Mouse (Mus musculus) embryonic facial prominence, embryonic 12.5 days (tissue): ENCODE data around the gene Dicer1. TPM values are rescaled to one million over a fixed set of nuclear protein-coding genes. Genes with fewer than 3 reads are reported as not detected.
A peak's percentile ranks its signal among the peaks of the same experiment; 100 is the strongest.

Experiments used
- ATAC-seq: fragments of 200-750 bp; cut with Nextera tagmentation; 2 replicates; pipeline ENCODE4 v1.8.0; 2017; ENCODE audit not compliant: insufficient number of reproducible peaks, insufficient read depth, low FRiP score, low TSS enrichment
- H3K27ac ChIP-seq: fragments of 300-500 bp; sonication (generic); 2 replicates; pipeline ENCODE4 v1.5.1; 2016; ENCODE audit warnings: mild to moderate bottlenecking
- H3K27me3 ChIP-seq: fragments of 300-500 bp; sonication (generic); 2 replicates; pipeline ENCODE4 v1.6.1; 2016; ENCODE audit warnings: mild to moderate bottlenecking, moderate library complexity
- H3K36me3 ChIP-seq: fragments of 300-500 bp; sonication (generic); 2 replicates; pipeline ENCODE4 v1.6.1; 2016; ENCODE audit warnings: mild to moderate bottlenecking
- H3K4me1 ChIP-seq: fragments of 300-500 bp; sonication (generic); 2 replicates; pipeline ENCODE4 v1.6.1; 2016
- H3K4me2 ChIP-seq: fragments of 300-500 bp; sonication (generic); replicated peaks from 2 replicates; pipeline ENCODE4 v1.6.1; 2016; ENCODE audit warnings: mild to moderate bottlenecking, moderate library complexity
- H3K4me3 ChIP-seq: fragments of 300-500 bp; sonication (generic); 2 replicates; pipeline ENCODE4 v1.5.1; 2016; ENCODE audit warnings: mild to moderate bottlenecking
- H3K9ac ChIP-seq: fragments of 300-500 bp; sonication (generic); 2 replicates; pipeline ENCODE4 v1.6.1; 2016; ENCODE audit warnings: mild to moderate bottlenecking, moderate library complexity
- H3K9me3 ChIP-seq: fragments of 300-500 bp; sonication (generic); 2 replicates; pipeline ENCODE4 v1.6.1; 2016; ENCODE audit warnings: mild to moderate bottlenecking, moderate library complexity
- WGBS: fragments of 180-500 bp; shearing (Covaris S2); methylation state at CpG from one replicate; pipeline ENCODE4 v1.1.7; 2016; 5-methylcytosine and 5-hydroxymethylcytosine counted together
- polyA plus RNA-seq: library from polyadenylated mRNA; unstranded; fragments of >200 nt; fragmentation: Nextera tagmentation; extraction: Ambion mirVana; gene quantifications from 2 replicates; pipeline ENCODE4 v1.2.1, GENCODE M21; 2016

The Dicer1 gene
- polyA plus RNA-seq, 1 experiment from 2014 or later: 58.0 TPM

DNA sequence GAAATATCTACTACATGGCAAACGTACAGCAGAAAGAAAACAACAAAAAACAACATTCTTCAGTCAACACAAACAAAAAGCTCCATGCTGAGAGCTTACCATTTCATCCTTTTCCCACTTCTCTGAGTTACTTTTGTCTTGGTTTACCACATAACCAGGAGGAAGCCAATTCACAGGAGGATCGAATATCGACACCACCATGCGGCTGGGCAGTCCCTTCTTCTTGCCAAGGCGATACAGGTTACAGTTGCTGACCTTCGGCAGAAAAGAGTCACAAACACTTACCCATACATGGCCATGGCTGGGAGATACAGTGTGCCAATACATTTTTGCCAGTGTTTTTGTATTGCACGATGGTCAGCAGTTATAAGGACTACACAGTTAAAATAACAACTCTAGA, 51.5 kb downstream of the Dicer1 start:
- no peaks in the 10 kb centered on the region for H3K27me3 ChIP-seq
- peak overlapping the region; percentile 80 for H3K27ac ChIP-seq
- H3K4me3 ChIP-seq: no peak overlapping the region
- peaks cover 32% of the 10 kb centered on the region for H3K4me1 ChIP-seq
- H3K9me3 ChIP-seq: no peaks in the 10 kb centered on the region
- 35% methylated on average over 7 of the region's 7 CpGs for WGBS
- no peak overlapping the region for H3K9ac ChIP-seq
- no peak overlapping the region for H3K4me2 ChIP-seq
- no peak for ATAC-seq
- H3K36me3 ChIP-seq: peaks cover 62% of the 10 kb centered on the region

DNA sequence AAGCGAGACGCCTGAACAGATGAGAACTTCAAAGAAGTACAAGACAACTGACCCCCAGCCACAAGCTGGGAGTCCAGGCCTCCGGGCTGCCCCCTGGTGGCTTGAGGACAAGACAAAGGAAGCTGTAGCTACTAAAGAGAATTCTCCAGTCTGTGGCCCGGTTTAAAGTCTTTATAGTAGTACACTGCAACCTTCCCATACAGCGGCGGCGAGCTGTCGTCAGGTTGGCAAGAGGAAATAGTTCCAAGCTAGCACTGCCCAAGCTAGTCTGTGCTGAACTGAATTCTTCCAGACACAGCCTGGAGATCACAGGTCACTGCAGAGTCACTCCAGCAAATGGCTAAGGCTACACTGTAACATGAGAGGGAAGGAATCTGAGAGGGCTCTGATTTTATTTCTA, 52.0 kb downstream of the Dicer1 start:
- Histone ChIP-seq H3K4me1 (peaks cover 32% of the 10 kb centered on the region), H3K9me3 (no peaks in the 10 kb centered on the region), H3K9ac (no peak overlapping the region), H3K4me3 (no peak overlapping the region), H3K27ac (peak overlapping the region; percentile 80), H3K36me3 (peaks cover 61% of the 10 kb centered on the region), H3K27me3 (no peaks in the 10 kb centered on the region), H3K4me2 (no peak overlapping the region)
- 17% methylated on average over 8 of the region's 8 CpGs for WGBS
- ATAC-seq: peak; percentile 85

DNA sequence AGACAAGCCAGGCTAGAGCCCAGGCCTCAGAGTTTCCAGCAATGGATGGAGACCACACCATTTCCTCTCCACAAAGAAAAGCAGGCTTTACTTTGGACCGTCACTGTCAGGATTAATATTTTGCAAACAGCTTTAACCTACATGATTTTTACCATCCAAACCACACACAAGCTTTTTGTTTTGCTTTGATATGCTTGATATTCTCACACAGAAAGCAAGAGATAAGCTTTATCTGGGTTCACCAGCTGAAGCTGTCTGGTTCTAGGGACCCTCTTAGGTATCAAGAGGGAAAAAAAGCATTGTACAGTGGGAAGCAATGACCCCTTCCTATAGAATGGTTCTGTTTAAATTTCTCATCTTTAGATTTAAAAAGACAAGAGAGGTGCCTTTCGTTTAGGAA, 56.2 kb downstream of the Dicer1 start:
- H3K27me3 ChIP-seq: no peaks in the 10 kb centered on the region
- WGBS: 92% methylated on average over 2 of the region's 2 CpGs
- no peak overlapping the region for H3K27ac ChIP-seq
- H3K9ac ChIP-seq: peak overlapping the region; percentile 10; the same call in 1 of the 2 replicates
- H3K4me3 ChIP-seq: no peak overlapping the region
- ATAC-seq: no peak
- peaks cover 58% of the 10 kb centered on the region for H3K36me3 ChIP-seq
- H3K4me1 ChIP-seq: peaks cover 37% of the 10 kb centered on the region
- no peaks in the 10 kb centered on the region for H3K9me3 ChIP-seq
- no peak overlapping the region; the same call in 1 of the 2 replicates for H3K4me2 ChIP-seq

DNA sequence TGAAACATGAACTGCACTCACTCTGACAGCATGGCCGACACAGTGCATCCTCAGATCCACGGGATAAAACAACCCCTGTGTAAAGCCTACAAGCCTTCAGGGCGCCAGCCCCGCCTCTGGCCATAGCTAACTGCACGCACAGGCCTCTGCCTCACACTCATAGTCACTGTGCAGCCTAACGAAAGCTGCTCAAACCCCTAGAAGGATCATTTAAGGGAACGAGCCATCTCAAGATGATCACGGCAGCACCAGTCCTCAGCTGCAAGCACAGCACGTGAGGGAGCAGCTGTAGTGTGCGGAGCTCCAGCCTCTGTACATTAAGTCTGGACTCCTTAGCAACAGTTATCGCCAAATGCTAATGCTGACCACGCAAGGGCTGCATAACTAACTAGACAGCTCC, 58.9 kb downstream of the Dicer1 start:
- Histone ChIP-seq H3K27me3 (no peaks in the 10 kb centered on the region), H3K9me3 (no peaks in the 10 kb centered on the region), H3K4me3 (no peak overlapping the region), H3K27ac (no peak overlapping the region), H3K9ac (no peak overlapping the region), H3K36me3 (peaks cover 69% of the 10 kb centered on the region), H3K4me1 (peaks cover 25% of the 10 kb centered on the region), H3K4me2 (no peak overlapping the region)
- 63% methylated on average over 12 of the region's 12 CpGs for WGBS
- ATAC-seq: no peak

DNA sequence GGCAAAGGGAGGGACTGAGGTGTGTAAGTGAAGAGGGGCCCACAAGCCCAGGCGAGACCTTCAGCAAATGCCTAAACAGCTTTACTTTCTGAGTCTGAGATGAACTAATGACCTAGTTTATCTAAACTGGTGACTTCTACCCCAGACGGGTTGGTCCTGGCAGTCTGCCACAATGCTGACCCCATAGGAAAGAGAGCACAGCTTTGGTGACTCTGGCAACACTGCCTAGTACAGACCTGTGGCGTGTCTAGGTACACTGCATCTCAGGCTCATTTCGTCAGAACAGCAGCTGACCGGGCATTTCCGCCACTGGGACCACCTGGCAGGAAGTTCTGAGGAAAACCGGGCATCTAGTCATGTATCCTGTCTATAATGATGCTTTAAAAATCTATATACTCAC, 61.3 kb downstream of the Dicer1 start:
- Histone ChIP-seq H3K9ac (no peak overlapping the region), H3K4me2 (no peak overlapping the region), H3K9me3 (no peaks in the 10 kb centered on the region), H3K4me1 (peaks cover 15% of the 10 kb centered on the region), H3K4me3 (no peak overlapping the region), H3K36me3 (peaks cover 61% of the 10 kb centered on the region), H3K27me3 (no peaks in the 10 kb centered on the region), H3K27ac (no peak overlapping the region)
- ATAC-seq: no peak
- 86% methylated on average over 7 of the region's 7 CpGs for WGBS

DNA sequence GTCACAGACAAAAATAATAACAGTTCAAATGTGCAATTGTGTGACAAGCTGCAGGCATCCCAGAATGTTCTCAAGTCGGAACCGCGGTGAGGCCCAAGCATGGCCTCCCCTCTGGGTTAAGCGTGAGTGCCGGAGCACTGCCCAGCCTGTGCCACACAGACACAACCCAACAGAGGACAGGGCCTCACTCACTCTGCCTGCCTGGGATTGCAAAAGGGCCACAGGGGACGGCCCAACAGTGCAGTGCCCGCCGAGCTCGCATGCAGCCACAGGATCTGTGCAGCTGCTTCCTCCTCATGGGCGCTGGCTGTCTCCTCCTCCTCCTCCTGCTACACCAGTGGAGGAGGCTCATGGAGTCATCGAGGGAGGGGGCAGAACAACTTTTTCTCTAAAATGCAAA, 62.9 kb downstream of the Dicer1 start:
- no peaks in the 10 kb centered on the region for H3K9me3 ChIP-seq
- peaks cover 25% of the 10 kb centered on the region for H3K4me1 ChIP-seq
- 84% methylated on average over 11 of the region's 11 CpGs for WGBS
- H3K36me3 ChIP-seq: peaks cover 50% of the 10 kb centered on the region
- no peak overlapping the region for H3K4me3 ChIP-seq
- H3K4me2 ChIP-seq: no peak overlapping the region
- no peaks in the 10 kb centered on the region for H3K27me3 ChIP-seq
- no peak overlapping the region for H3K9ac ChIP-seq
- no peak overlapping the region for H3K27ac ChIP-seq
- no peak for ATAC-seq

DNA sequence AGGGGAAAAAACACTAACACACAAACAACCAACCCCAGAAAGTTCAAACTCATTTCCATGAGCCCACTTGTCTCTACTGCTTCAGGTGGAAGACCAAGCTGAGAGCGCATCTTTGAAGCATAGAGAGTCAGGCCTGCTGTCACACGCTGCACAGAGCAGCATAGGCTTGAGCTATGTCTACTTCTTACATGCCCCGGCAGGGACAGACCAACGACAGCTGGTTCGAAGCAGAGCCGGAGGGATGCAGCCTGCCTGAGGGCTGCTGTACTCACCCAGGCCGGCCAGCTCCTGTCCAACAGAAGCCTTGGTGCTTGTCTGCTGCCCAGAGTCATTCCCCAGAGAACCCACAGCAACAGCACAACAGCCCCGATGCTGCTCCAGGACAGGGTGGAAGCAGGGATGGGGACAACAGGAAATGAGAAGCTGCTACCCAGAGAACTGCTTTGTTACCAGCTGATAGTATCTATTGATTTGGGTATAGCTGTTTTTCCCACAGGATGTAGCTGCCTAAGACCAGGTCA, 67.3 kb downstream of the Dicer1 start:
- no peak overlapping the region for H3K9ac ChIP-seq
- H3K27ac ChIP-seq: no peak overlapping the region
- H3K4me3 ChIP-seq: no peak overlapping the region
- 64% methylated on average over 8 of the region's 8 CpGs for WGBS
- H3K4me2 ChIP-seq: no peak overlapping the region
- no peaks in the 10 kb centered on the region for H3K9me3 ChIP-seq
- H3K4me1 ChIP-seq: peaks cover 19% of the 10 kb centered on the region
- H3K36me3 ChIP-seq: peaks cover 16% of the 10 kb centered on the region
- no peak for ATAC-seq
- no peaks in the 10 kb centered on the region for H3K27me3 ChIP-seq

DNA sequence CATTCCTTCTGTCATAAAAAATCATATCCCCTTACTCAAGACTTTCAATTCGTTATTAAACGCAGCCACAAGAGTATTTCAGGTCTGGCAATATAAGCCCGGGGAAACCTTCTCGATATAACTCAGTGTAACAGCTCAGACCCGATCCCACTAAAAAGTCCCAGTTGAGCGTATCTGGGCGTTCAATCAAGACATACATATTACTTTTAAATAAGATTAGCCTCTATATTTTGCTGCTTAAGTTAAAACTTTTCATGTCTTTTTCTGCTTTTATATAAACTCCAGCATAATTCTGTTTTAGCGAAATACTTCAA, 72.0 kb downstream of the Dicer1 start:
- 38% methylated on average over 8 of the region's 8 CpGs for WGBS
- H3K27me3 ChIP-seq: no peaks in the 10 kb centered on the region
- no peak for ATAC-seq
- H3K27ac ChIP-seq: no peak overlapping the region
- no peak overlapping the region for H3K9ac ChIP-seq
- H3K4me3 ChIP-seq: no peak overlapping the region
- peaks cover 34% of the 10 kb centered on the region for H3K4me1 ChIP-seq
- H3K9me3 ChIP-seq: no peaks in the 10 kb centered on the region
- 0 out of 2 replicates have a peak overlapping the region, but pooled peaks have one; percentile 40 for H3K4me2 ChIP-seq
- H3K36me3 ChIP-seq: no peaks in the 10 kb centered on the region

DNA sequence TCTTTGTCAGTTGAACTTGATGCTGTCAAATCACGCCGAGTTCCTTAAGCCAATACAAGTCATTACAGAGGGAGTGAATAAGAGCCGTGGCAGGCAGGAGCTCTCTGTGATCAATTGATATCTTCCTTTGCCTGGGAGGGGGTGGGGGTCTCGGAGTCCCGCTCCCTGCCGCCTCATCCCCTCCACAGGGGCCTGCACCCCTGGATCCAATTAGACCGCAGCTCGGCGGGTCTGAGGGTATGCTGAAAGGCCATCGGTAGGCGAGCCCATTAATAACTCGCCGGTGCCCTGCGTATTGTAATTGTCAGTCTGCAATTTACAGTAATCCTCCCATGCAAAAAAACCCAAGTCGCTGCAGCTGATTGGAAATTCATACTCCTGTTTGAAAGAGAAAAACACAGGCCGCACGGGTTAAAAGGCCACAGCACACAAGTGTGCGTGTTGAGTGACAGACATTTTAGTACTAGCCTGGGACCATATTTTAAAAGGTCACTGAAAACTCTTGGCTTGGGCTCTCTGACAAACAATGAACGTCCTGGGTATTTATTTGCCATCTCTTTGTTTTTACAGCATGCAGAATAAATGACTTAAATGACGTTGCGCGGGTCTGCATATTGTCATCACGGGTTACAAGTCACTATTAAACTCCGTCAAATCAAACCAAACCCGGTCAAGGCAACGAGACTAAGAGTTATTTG, 72.5 kb downstream of the Dicer1 start:
- no peak overlapping the region for H3K9ac ChIP-seq
- H3K36me3 ChIP-seq: no peaks in the 10 kb centered on the region
- H3K9me3 ChIP-seq: no peaks in the 10 kb centered on the region
- peak overlapping the region; percentile 40 for H3K4me2 ChIP-seq
- H3K27ac ChIP-seq: peak overlapping the region; percentile 64
- no peak overlapping the region for H3K4me3 ChIP-seq
- peak; percentile 29; the same call in 1 of the 2 replicates for ATAC-seq
- 19% methylated on average over 26 of the region's 26 CpGs for WGBS
- no peaks in the 10 kb centered on the region for H3K27me3 ChIP-seq
- H3K4me1 ChIP-seq: peaks cover 32% of the 10 kb centered on the region

DNA sequence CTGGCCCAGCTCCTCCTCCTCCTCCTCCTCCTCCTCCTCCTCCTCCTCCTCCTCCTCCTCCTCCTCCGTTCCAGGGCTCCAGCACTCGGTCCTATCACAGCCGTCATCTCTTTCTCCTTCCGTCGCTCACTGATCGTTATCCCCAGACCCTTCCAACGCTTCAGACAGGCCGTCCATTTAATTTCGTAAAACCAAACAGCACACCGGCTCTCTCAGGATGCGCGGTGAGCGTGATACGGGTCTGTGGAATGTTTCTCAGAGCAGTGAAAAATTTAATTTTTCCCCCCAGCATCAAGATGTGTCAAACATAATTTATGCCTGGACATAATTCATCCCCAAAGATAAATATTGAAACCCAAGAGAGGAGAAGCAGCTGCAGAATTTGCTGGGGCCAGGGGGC, 73.3 kb downstream of the Dicer1 start:
- 23% methylated on average over 13 of the region's 14 CpGs for whole genome bisulfite sequencing
- H3K4me3 ChIP-seq: no peak overlapping the region
- no peak overlapping the region for H3K9ac ChIP-seq
- ATAC-seq: no peak
- peak overlapping the region; percentile 40 for H3K4me2 ChIP-seq
- H3K27ac ChIP-seq: peak overlapping the region; percentile 64
- H3K4me1 ChIP-seq: peaks cover 32% of the 10 kb centered on the region
- no peaks in the 10 kb centered on the region for H3K9me3 ChIP-seq
- no peaks in the 10 kb centered on the region for H3K27me3 ChIP-seq
- H3K36me3 ChIP-seq: no peaks in the 10 kb centered on the region

DNA sequence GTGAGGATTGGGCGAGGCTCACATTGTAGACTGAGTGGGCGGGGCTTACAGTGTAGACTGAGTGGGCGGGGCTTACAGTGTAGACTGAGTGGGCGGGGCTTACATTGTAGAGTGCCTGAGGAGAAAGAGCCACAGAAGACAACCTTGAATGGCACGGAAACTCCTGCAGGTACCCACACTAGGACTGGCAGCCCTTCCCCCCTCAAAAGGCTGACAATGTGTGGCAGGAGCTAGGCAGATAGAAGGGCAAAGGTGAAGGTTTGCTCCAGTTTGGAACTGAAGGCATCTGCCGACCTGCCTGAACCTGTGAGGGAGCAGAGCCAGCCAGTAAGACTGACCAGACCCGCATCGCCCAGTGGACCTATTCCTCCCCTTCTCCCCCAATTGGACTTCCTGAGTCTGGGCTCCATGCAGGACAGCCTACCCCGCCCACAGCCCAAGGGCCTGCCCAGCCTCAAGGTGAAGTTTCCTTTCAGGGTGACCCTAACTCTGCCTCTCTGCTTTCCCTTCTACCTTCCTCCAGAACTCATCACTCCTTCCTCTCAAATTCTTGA, 74.3 kb downstream of the Dicer1 start:
- ATAC-seq: no peak

More for the DNA sequence above, 74.3 kb downstream of the Dicer1 start:
- Histone ChIP-seq H3K27ac (no peak overlapping the region), H3K4me2 (no peak overlapping the region), H3K27me3 (no peaks in the 10 kb centered on the region), H3K9ac (no peak overlapping the region), H3K36me3 (no peaks in the 10 kb centered on the region), H3K4me3 (no peak overlapping the region), H3K4me1 (peaks cover 32% of the 10 kb centered on the region), H3K9me3 (no peaks in the 10 kb centered on the region)
- 87% methylated on average over 9 of the region's 9 CpGs for WGBS
